Comparison of ENCODE assay signal across 9 mouse cellular contexts in genomic region chr1:191288762-191289161, GRCm38 (mm10). TPM values are rescaled to one million over a fixed set of nuclear protein-coding genes. Genes with fewer than 3 reads are reported as not detected.
DNase-seq lines count a peak whose midpoint lies in the region; ATAC-seq lines count a peak whose summit lies in the region.
"Had no signal": no experiment of that assay in that cellular context is flagged by ENCODE, and none has a peak within 500 bp of the region (broad histone marks: within the 10 kb centered on the region; RNA-seq: fewer than 3 reads in every experiment).

No protein-coding gene starts in this region.

- no peak overlapping the region for H3K27ac ChIP-seq in heart, embryonic 12.5 days (ENCODE audit: poor library complexity, severe bottlenecking)
- no peak overlapping the region for H3K27ac ChIP-seq in liver, embryonic 15.5 days (replicated peaks)
- H3K27ac ChIP-seq: stomach, embryonic 15.5 days had no signal

- ATAC-seq in heart, embryonic 12.5 days (ENCODE audit: insufficient number of reproducible peaks, low FRiP score): peak; percentile 31; the same call in 1 of the 2 replicates
- peak; percentile 23; the same call in 1 of the 2 replicates for ATAC-seq in liver, embryonic 15.5 days (ENCODE audit: insufficient read depth)

- H3K27me3 ChIP-seq in heart, embryonic 12.5 days (replicated peaks): no peaks in the 10 kb centered on the region
- peaks cover 4% of the 10 kb centered on the region; the same call in 1 of the 2 replicates for H3K27me3 ChIP-seq in liver, embryonic 15.5 days
- H3K27me3 ChIP-seq: stomach, embryonic 15.5 days had no signal

- no peak overlapping the region for H3K4me3 ChIP-seq in heart, embryonic 12.5 days
- no peak overlapping the region for H3K4me3 ChIP-seq in liver, embryonic 15.5 days (replicated peaks)
- H3K4me3 ChIP-seq: stomach, embryonic 15.5 days had no signal

- no peaks in the 10 kb centered on the region for H3K4me1 ChIP-seq in heart, embryonic 12.5 days (replicated peaks)
- H3K4me1 ChIP-seq in liver, embryonic 15.5 days (replicated peaks): peaks cover 2% of the 10 kb centered on the region; the same call in 1 of the 2 replicates
- H3K4me1 ChIP-seq: stomach, embryonic 15.5 days had no signal

- H3K4me2 ChIP-seq in heart, embryonic 12.5 days: no peak overlapping the region
- H3K4me2 ChIP-seq in liver, embryonic 15.5 days: no peak overlapping the region
- H3K4me2 ChIP-seq: stomach, embryonic 15.5 days had no signal

- DNase-seq in heart, postnatal 25 days (ENCODE audit: low spot score): no peak
- DNase-seq in B cell, adult 2 months: peak; percentile 86 to 87
- peak; percentile 29 for DNase-seq in adipocyte (ENCODE audit: low spot score)
- DNase-seq in gastrocnemius, postnatal 14 days: peak; percentile 50
- peak; percentile 54 for DNase-seq in spleen, adult 12 weeks (ENCODE audit: low spot score)
- DNase-seq in left cerebral cortex, postnatal 36 days (ENCODE audit: low spot score in 2 of 2): no peak

- H3K9me3 ChIP-seq in heart, embryonic 12.5 days (replicated peaks): no peaks in the 10 kb centered on the region
- no peaks in the 10 kb centered on the region for H3K9me3 ChIP-seq in liver, embryonic 15.5 days (replicated peaks)
- H3K9me3 ChIP-seq: stomach, embryonic 15.5 days had no signal

- intact Hi-C loops in heart, postnatal 25 days (cut with DNase I): no loop called here
- intact Hi-C loops in gastrocnemius, postnatal 14 days (cut with DNase I; ENCODE audit: low total_unique reads): loop anchor here (10.0 kb wide), 1 partner anchor 204 kb away; no protein-coding TSS in a partner anchor
- intact Hi-C loops in left cerebral cortex, postnatal 36 days (cut with DNase I): no loop called here

- 31% methylated on average over 8 of the region's 8 CpGs for WGBS in heart, embryonic 12.5 days
- 31% methylated on average over 8 of the region's 8 CpGs for WGBS in liver, embryonic 15.5 days (ENCODE audit: insufficient replicate concordance)

- no peaks in the 10 kb centered on the region for H3K36me3 ChIP-seq in heart, embryonic 12.5 days
- H3K36me3 ChIP-seq in liver, embryonic 15.5 days (replicated peaks): no peaks in the 10 kb centered on the region
- H3K36me3 ChIP-seq: stomach, embryonic 15.5 days had no signal

- no peak overlapping the region for H3K9ac ChIP-seq in heart, embryonic 12.5 days
- no peak overlapping the region for H3K9ac ChIP-seq in liver, embryonic 15.5 days
- H3K9ac ChIP-seq: stomach, embryonic 15.5 days had no signal

RNA-seq across cellular contexts. Expression of gene Nenf, which starts 29.2 kb away (rescaled TPM):
- 103 and 105 TPM in 2 replicates for polyA plus RNA-seq in heart, embryonic 12.5 days (2016; fragmentation: Nextera tagmentation; extraction: Ambion mirVana)
- total RNA-seq in heart, postnatal 25 days (2021): 100 to 1,000 TPM in 1 of 2 experiments, 10 to 100 TPM in 1; 98.8 to 102 TPM
- total RNA-seq in gastrocnemius, postnatal 14 days (2021): 10 to 100 TPM; 61.0 to 67.6 TPM
- polyA plus RNA-seq in liver, embryonic 15.5 days (2015; fragmentation: Nextera tagmentation; extraction: Ambion mirVana): 25.5 and 28.4 TPM in 2 replicates
- total RNA-seq in left cerebral cortex, postnatal 36 days (2021): 10 to 100 TPM; 66.1 to 76.7 TPM

RNA-seq across cellular contexts. Expression of gene Tmem206, which starts 37.0 kb away (rescaled TPM):
- 16.6 and 18.1 TPM in 2 replicates for polyA plus RNA-seq in heart, embryonic 12.5 days (2016; fragmentation: Nextera tagmentation; extraction: Ambion mirVana)
- total RNA-seq in heart, postnatal 25 days (2021): 1 to 10 TPM; 3.5 to 4.1 TPM
- 1 to 10 TPM; 1.8 to 2.3 TPM for total RNA-seq in gastrocnemius, postnatal 14 days (2021)
- 6.8 and 6.9 TPM in 2 replicates for polyA plus RNA-seq in liver, embryonic 15.5 days (2015; fragmentation: Nextera tagmentation; extraction: Ambion mirVana)
- 1 to 10 TPM; 8.2 to 8.7 TPM for total RNA-seq in left cerebral cortex, postnatal 36 days (2021)

Comparison
In these comparisons a context has a peak if more than half of its experiments do, and no peak if none do; other contexts are left out.
1. DNase-seq: peak in B cell, adult 2 months (2 of 2), adipocyte (single experiment), gastrocnemius, postnatal 14 days (single experiment) and spleen, adult 12 weeks (single experiment); none in heart, postnatal 25 days (single experiment) and left cerebral cortex, postnatal 36 days (0 of 2).